Mouse (Mus musculus) bone marrow macrophage, adult 2 months (primary cell): Measurements from ENCODE around the gene Fgfr2.

ENCODE experiments used
- CTCF ChIP-seq: IDR thresholded peaks from 2 replicates; pipeline ENCODE4 v1.5.1; 2012; ENCODE audit warnings: low read depth, mild to moderate bottlenecking, low read length, moderate library complexity
- POLR2A ChIP-seq: IDR thresholded peaks from 2 replicates; pipeline ENCODE4 v1.6.1; 2012; ENCODE audit warnings: mild to moderate bottlenecking, low read depth, low read length, borderline replicate concordance

- TF ChIP-seq CTCF (no peak), POLR2A (no peak)
Measured at GRCm38 (mm10) chr7:132245730-132246129, 877.4 kb downstream of the Fgfr2 start.
